Mouse (Mus musculus): ENCODE results near the gene Pate4. TPM values are rescaled to one million over a fixed set of nuclear protein-coding genes. Genes with fewer than 3 reads are reported as not detected.

The Pate4 gene
- total RNA-seq (2023), result not detected

DNA sequence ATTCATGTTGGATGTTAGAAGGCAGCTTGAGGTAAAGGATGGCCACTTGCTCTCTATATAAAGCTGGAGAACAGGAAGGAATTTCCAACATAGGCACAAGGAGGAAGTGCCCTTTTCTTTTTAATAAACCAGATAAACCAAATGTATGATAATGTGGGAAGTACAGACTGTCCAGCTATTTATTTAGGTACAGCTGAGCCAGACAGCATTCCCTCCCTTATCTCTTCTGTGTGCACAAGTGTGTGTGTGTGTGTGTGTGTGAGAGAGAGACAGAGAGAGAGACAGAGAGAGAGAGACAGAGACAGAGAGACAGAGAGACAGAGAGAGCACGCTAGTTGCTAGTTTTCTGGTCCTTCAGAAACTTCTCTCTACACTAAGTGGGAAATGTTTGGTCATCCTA, at the start of gene Pate4:
TSS of gene Pate4 (minus strand) at position 101 of the 400 bp plus-strand sequence.

DNA sequence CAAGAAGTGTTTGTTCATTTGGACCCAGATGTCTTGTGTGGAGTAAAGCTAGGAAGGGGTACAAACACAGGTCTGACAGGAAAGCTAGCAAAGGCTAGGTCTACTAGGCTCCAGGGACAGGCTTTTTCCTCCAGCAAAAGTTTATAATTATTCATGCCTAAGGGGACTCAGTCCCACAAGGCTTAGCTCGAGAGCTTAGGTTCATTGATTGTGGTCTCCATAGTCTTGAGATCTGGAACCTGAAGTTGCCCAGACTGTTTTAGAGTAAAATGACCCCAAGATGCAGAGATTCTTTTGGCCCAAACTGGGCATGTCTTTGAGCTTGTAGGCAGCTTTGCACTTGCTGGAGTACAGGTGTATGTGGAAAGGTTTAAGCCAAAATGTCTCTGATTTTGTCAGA, 36.4 kb upstream of the Pate4 start, which contains the start of gene Pate3:
TSS of gene Pate3 (minus strand) at position 101 of the 400 bp plus-strand sequence.

DNA sequence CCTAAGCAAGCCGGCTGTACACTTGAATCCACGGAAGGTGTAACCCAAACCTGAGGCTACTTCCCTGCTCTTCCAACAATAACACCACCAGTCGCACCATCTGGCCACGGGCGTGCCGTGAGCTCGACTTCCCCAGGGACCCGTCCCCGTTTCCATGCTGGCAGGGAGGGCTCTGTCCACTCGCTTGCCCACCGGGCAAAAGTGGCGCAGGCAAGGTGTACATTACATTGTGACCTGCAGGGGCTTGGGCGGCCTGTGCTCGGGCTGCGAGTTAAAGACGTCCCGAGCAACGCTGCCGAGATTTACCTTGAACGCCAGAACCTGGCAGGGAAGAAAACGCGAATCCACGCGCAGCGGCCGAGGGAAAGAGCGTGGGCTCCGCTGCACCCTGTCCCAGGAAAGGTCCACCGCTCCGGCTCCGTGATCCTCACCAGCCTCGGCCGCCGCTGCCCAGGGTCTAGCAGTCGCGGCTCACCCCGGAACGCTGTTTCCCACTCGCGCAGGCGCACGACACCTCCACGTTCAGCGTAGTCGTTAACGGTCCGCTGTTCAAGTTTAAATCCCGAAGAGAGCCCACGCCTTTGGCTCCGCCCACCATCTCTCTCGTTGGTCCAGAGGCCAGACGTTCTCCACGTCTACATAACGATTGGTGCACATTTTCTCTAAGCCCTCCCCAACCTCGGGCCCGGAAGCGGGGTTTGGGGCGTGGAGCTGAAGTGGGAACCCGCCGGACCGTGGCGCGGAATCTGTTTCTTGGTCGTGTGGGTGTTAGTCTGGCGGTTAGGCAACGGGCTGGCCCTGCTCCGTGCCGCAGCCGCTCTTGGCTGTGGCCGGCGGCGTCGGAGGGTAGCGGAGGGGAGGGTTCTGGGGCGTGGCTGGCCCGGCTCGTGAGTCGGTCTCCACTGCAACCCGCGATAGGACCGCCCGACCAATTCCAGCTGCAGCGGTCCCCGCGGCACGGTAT, 41.9 kb downstream of the Pate4 start, which contains the start of the genes Pate2 and Hyls1:
TSS of gene Pate2 (plus strand) at position 714 of the 964 bp plus-strand sequence.
TSS of gene Hyls1 (minus strand) at position 828 of the 964 bp plus-strand sequence.

DNA sequence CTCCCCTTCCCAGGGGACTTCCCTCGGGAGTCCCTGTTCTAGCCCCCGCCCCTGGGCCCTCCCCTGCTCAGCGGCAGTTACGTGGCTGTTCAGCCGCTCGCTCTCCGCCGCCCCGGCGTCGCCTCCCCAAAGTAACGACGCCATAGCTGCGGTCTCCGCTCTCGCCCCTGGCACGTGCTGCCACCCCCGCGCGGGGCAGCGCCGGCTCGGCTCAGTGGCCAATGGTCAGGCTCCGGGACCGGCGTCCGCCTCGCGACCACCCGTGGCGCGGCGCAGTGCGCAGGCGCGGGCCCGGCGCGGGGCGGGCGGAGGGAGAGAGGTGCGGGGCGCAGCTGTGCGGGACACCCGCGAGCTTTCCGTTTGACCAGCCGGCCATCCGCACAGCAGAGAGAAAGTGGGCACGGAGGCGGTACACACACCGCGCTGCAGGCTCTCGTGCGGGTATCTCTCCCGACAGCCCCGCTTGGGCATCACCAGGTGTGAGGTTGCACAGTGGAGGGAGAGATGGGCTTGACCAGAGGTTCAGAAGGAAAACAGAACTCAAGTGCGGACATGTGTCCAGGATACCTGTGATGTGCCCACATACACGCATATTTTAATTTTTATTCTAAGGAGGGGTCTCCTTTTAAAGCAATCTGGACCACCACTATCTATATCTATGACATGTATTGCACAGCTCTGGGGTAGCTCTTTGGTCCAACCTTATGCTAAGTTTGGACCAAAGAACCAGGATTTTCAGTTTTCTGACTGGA, 53.3 kb downstream of the Pate4 start, which contains the start of the genes Ddx25 and Pus3:
TSS of gene Ddx25 (minus strand) at position 272 of the 752 bp plus-strand sequence.
TSS of gene Pus3 (plus strand) at position 339 of the 752 bp plus-strand sequence.

Other genes with a start within 250 kb of the Pate4 start
- gene Cdon, start 190.8 kb downstream of the Pate4 start, total RNA-seq (2023), result 28.0 TPM
- not detected for gene Gm1113, start 93.7 kb downstream of the Pate4 start, total RNA-seq (2023)
- 0.12 TPM for gene Ddx25, start 53.4 kb downstream of the Pate4 start, total RNA-seq (2023)
- gene Pus3, start 53.3 kb downstream of the Pate4 start, total RNA-seq (2023), result 29.5 TPM
- gene Pate2, start 41.7 kb downstream of the Pate4 start, total RNA-seq (2023), result not detected
- 8.9 TPM for gene Hyls1, start 41.5 kb downstream of the Pate4 start, total RNA-seq (2023)
- not detected for gene Pate3, start 36.3 kb upstream of the Pate4 start, total RNA-seq (2023)
- not detected for gene Pate1, start 75.4 kb upstream of the Pate4 start, total RNA-seq (2023)
- gene Gm17677, start 129.1 kb upstream of the Pate4 start, total RNA-seq (2023), result not detected
- not detected for gene Gm17727, start 166.2 kb upstream of the Pate4 start, total RNA-seq (2023)
- not detected for gene Gm27235, start 178.2 kb upstream of the Pate4 start, total RNA-seq (2023)
- not detected for gene D730048I06Rik, start 178.2 kb upstream of the Pate4 start, total RNA-seq (2023)
- gene 9230110F15Rik, start 232.2 kb upstream of the Pate4 start, total RNA-seq (2023), result not detected

Data from CD4-positive naive resting alpha-beta T cell, adult 57 days (primary cell).